Mouse (Mus musculus): ENCODE data around the gene Eva1b. TPM values are rescaled to one million over a fixed set of nuclear protein-coding genes. Genes with fewer than 3 reads are reported as not detected.
A peak's percentile ranks its signal among the peaks of the same experiment; 100 is the strongest.

The Eva1b gene
- polyA plus RNA-seq, 1 experiment from 2014 or later: 39.5 TPM

DNA sequence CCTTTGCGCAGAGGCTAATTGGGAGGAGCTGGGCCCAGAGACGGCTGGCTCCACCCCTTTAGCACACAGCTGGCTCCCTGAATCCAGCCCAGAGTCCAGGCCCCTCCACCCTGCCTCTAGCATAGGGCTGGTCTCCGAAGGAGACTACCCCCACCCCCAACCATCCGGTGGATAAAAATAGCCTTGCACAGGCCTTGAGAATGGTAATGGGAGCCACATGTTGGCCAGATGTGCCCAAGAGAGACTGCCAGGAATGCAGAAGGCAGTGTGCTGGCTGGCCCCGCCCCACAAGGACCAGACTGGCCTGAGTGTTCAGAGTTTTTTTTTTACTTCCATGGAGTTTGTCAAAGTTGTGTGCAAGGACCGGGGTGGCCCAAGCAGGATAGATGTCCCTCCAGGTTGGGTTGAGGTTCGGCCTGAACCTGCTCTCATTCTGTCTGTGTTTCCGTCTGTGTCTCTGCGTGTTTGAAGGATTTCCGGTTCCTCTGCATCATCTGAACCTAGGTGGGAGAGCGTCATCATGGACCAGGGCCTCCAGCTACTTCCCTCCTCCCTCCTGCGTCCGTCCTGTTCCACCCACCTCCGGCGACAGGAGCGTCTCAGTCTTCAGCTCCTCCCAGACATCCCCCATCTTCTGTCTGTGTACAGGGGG, 2.9 kb downstream of the Eva1b start:
- Histone ChIP-seq H3K36me3 (peaks cover 15% of the 10 kb centered on the region; the same call in 1 of the 2 replicates), H3K4me1 (peaks cover 77% of the 10 kb centered on the region), H3K4me3 (peak overlapping the region; percentile 78), H3K27ac (peak overlapping the region; percentile 94), H3K27me3 (ENCODE audit: insufficient read depth, poor library complexity, severe bottlenecking) (peaks cover 25% of the 10 kb centered on the region), H3K9me3 (no peaks in the 10 kb centered on the region)
- WGBS: 31% methylated on average over 16 of the region's 16 CpGs
- peak; percentile 90 for DNase-seq (ENCODE audit: low spot score)

DNA sequence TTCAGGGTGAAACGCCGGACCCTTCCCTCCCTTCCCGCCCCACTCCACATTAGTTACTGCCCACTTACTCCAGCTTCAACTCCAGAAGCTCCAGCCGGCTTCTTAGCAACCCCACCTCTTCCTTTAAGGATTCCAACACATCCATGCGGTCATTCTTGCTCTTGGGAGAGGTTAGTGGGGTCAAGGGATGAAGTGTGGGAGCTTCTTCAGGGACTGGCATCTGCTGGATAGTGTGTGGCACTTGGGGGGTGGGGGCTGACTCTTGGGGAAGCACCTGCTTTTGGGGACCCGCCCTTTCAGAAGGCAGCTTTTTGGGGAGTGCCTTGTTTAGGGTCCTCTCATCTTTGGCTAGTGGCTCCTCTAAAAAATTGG, 3.4 kb downstream of the Eva1b start:
- Histone ChIP-seq H3K36me3 (peaks cover 15% of the 10 kb centered on the region; the same call in 1 of the 2 replicates), H3K4me3 (peak overlapping the region; percentile 78), H3K27ac (peak overlapping the region; percentile 94), H3K9me3 (no peaks in the 10 kb centered on the region), H3K4me1 (peaks cover 78% of the 10 kb centered on the region), H3K27me3 (ENCODE audit: insufficient read depth, poor library complexity, severe bottlenecking) (peaks cover 25% of the 10 kb centered on the region)
- 50% methylated on average over 6 of the region's 6 CpGs for WGBS
- no peak for DNase-seq (ENCODE audit: low spot score)

DNA sequence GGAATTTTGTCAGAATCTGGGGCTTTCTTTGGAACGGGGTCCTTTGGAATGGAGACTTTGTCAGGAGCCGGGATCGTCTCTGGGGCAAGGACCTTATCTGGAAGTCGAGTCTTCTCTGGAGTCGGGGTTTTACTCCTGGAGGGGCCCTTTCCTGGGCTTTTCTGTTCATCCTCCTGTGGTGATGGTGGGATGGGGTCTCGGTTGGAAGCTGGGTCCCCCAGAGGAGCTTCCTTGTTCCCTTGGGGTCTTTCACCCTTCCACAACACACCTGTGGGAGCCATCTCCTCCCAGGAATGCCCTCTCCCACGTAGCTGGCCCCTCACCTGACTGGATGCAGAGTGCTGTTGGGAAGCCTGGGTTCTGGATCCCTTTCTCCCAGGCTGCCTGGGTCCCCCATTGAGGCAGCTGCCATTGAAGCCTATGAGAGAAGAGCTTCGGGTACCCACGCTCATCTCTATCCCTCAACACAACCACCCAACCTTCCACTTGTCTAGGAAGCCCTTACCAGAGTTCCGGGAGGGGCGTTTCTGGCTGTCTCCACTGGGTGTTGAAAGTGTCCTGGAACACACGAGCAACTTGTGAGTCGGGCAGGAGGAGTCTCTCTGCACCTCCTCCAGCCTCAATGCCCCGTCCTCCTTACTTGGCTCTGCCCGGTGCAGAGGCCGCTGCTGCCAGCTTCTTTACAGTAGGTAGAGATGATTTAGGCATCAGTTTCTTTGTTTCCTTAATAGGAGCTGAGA, 4.3 kb downstream of the Eva1b start:
- H3K27me3 ChIP-seq (ENCODE audit: insufficient read depth, poor library complexity, severe bottlenecking): peaks cover 25% of the 10 kb centered on the region
- H3K36me3 ChIP-seq: peaks cover 18% of the 10 kb centered on the region
- H3K9me3 ChIP-seq: no peaks in the 10 kb centered on the region
- DNase-seq (ENCODE audit: low spot score): no peak
- H3K4me1 ChIP-seq: peaks cover 78% of the 10 kb centered on the region
- 70% methylated on average over 16 of the region's 16 CpGs for WGBS
- peak overlapping the region; percentile 94; the same call in 1 of the 2 replicates for H3K27ac ChIP-seq
- H3K4me3 ChIP-seq: no peak overlapping the region

DNA sequence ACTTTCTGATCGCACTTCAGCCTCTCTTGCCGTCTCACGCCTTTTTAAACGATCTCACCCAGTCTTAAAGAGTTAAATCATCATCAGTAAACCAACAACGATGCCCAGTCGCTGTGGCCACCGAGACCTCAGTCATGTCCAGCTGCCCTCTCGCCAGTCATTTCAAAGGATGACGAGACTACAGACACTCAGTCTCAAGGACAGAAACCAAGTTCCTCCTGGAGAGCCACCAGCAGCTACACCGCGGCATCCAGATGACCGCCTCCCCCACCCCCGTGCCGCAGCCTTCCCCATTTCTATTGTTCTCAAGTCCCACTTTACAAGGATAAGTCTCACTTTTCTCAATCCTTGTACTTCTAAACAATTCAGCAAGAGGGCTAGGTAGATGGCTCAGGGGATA, 5.3 kb downstream of the Eva1b start:
- 42% methylated on average over 14 of the region's 14 CpGs for WGBS
- Histone ChIP-seq H3K4me1 (peaks cover 69% of the 10 kb centered on the region), H3K27me3 (ENCODE audit: insufficient read depth, poor library complexity, severe bottlenecking) (peaks cover 20% of the 10 kb centered on the region), H3K27ac (0 out of 2 replicates have a peak overlapping the region, but pooled peaks have one; percentile 17), H3K9me3 (no peaks in the 10 kb centered on the region), H3K36me3 (peaks cover 18% of the 10 kb centered on the region), H3K4me3 (peak overlapping the region; percentile 8; the same call in 1 of the 2 replicates)
- no peak for DNase-seq (ENCODE audit: low spot score)

DNA sequence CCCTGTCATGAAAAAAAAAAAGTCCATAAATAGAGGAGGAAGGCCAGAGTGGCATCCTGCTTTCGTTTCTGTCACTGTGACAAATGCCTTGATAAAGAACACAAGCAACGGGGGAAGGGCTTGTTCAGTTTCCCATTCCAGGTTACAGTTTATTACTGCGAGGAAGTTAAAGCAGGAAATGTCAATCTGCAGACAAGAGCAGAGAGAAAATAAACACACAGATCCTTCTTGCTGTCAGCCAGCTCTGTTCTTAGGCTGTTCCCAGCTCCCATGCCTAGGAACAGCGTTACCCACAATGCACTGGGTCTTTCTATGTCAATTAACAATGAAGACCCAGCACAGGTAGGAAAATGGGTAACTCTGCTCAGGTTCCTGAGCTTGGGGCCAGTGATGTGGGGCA, 7.6 kb downstream of the Eva1b start:
- Histone ChIP-seq H3K27ac (peak overlapping the region; percentile 43), H3K9me3 (no peaks in the 10 kb centered on the region), H3K27me3 (ENCODE audit: insufficient read depth, poor library complexity, severe bottlenecking) (0 out of 2 replicates have a peak, but pooled peaks cover 5% of the 10 kb centered on the region), H3K4me1 (peaks cover 46% of the 10 kb centered on the region), H3K4me3 (no peak overlapping the region), H3K36me3 (peaks cover 16% of the 10 kb centered on the region)
- DNase-seq (ENCODE audit: low spot score): no peak
- WGBS: 35% methylated on average over 4 of the region's 4 CpGs

DNA sequence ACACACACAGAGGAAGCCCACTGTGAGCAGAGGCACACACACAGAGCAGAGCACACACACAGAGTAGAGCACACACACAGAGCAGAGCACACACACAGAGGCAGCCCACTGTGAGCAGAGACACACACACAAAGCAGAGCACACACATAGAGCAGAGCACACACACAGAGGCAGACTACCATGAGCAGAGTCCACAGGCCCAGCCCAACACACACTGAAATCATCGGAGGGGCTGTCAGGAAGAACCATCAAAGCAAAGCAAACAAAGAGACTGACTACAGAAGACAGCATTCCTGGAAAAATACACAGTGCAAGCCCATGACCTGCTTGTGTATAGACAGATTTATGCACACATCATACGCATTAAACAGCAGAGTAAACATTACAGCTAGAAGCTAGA, 8.3 kb downstream of the Eva1b start:
- 64% methylated on average over 2 of the region's 2 CpGs for WGBS
- DNase-seq (ENCODE audit: low spot score): no peak
- Histone ChIP-seq H3K4me1 (peaks cover 39% of the 10 kb centered on the region), H3K9me3 (no peaks in the 10 kb centered on the region), H3K27ac (peak overlapping the region; percentile 43), H3K27me3 (ENCODE audit: insufficient read depth, poor library complexity, severe bottlenecking) (0 out of 2 replicates have a peak, but pooled peaks cover 5% of the 10 kb centered on the region), H3K4me3 (no peak overlapping the region), H3K36me3 (peaks cover 16% of the 10 kb centered on the region)

DNA sequence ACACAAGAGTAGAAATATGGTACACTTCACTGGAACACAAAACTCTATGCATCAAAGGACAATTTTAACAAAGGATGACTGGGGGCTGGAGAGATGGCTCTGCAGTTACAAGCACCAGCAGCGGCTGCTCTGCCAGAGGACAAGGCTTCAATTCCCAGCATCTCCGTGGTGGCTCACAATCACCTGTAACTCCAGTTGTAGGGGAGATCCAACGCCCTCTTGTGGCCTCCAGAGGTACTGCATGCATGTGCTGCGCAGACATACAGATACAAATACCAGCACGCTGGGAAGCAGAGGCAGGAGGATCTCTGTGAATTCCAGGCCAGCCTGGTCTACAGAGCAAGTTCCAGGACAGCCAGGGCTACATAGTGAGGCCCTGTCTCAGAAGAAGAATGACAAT, 9.1 kb downstream of the Eva1b start:
- Histone ChIP-seq H3K36me3 (peaks cover 16% of the 10 kb centered on the region), H3K4me3 (no peak overlapping the region), H3K9me3 (no peaks in the 10 kb centered on the region), H3K4me1 (peaks cover 34% of the 10 kb centered on the region), H3K27ac (peak overlapping the region; percentile 43; the same call in 1 of the 2 replicates), H3K27me3 (ENCODE audit: insufficient read depth, poor library complexity, severe bottlenecking) (no peaks in the 10 kb centered on the region)
- DNase-seq (ENCODE audit: low spot score): no peak
- 59% methylated on average over 5 of the region's 5 CpGs for WGBS

DNA sequence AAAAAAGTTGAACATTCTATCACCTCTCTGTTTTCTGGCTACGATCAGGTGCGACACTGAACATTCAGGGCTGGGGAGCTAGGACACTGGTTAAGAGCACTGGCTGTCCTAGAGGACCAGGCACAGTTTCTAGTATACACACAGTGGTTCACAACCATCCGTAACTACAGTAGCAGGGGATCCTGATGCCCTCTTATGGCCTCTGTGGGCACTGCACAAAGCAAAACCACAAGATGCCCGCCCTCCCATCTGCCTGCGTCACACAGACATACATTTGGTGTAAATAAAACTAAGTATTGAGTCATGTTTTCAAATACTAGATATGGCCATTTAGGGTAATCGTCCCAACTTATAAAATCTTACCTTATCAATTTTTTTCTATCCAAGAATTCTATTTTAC, 10.0 kb downstream of the Eva1b start:
- H3K27me3 ChIP-seq (ENCODE audit: insufficient read depth, poor library complexity, severe bottlenecking): no peaks in the 10 kb centered on the region
- 88% methylated on average over 6 of the region's 6 CpGs for whole genome bisulfite sequencing

DNA sequence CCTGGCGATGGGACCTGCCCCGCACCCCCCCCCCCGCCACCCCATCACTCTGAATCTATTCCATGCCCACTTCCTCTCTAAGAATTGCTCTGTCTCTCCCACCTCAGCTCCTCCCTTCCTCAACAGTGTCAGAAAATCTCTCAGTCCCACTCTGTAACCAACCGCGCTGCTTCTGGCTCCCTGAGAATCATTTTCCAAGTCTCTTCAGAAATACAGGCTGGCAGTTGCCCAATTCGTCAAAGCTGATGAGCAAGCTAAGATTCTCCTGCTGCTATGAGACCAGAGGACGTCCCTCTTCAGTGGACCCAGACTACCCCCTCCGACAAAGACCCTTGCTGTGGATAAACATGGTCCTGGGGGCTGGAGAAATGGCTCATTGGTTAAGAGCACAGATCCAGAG, 11.9 kb downstream of the Eva1b start:
- no peaks in the 10 kb centered on the region for H3K9me3 ChIP-seq

More for the DNA sequence above, 10.0 kb downstream of the Eva1b start:
- Histone ChIP-seq H3K36me3 (peaks cover 8% of the 10 kb centered on the region), H3K4me3 (no peak overlapping the region), H3K27ac (no peak overlapping the region), H3K4me1 (peaks cover 32% of the 10 kb centered on the region), H3K9me3 (no peaks in the 10 kb centered on the region)
- DNase-seq (ENCODE audit: low spot score): no peak

DNA sequence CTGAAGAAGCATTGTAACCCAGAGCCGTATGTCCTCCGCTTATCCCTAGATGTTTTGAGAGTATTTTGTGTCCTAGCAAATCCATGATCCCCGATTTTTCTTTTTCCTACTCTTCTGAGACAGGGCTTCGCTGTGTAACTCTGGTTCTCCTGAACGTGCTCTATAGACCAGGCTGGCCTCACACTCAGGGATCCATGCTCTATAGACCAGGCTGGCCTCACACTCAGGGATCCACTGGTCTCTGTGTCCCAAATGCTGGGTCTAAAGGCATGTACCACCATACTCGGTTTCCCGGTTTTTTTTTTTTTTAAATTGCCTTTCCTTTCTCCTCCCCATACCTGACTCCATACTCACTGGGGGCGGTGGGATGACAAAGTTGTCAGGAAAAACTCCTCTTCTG, 13.4 kb downstream of the Eva1b start:
- H3K4me3 ChIP-seq: no peak overlapping the region
- H3K27me3 ChIP-seq (ENCODE audit: insufficient read depth, poor library complexity, severe bottlenecking): no peaks in the 10 kb centered on the region
- 88% methylated on average over 8 of the region's 8 CpGs for WGBS
- H3K9me3 ChIP-seq: no peaks in the 10 kb centered on the region
- peak; percentile 55 for DNase-seq (ENCODE audit: low spot score)
- H3K36me3 ChIP-seq: peaks cover 15% of the 10 kb centered on the region
- no peak overlapping the region for H3K27ac ChIP-seq
- peaks cover 24% of the 10 kb centered on the region for H3K4me1 ChIP-seq

More for the DNA sequence above, 11.9 kb downstream of the Eva1b start:
- no peak overlapping the region for H3K4me3 ChIP-seq
- H3K27me3 ChIP-seq (ENCODE audit: insufficient read depth, poor library complexity, severe bottlenecking): no peaks in the 10 kb centered on the region
- peaks cover 4% of the 10 kb centered on the region; the same call in 1 of the 2 replicates for H3K36me3 ChIP-seq
- H3K4me1 ChIP-seq: peaks cover 38% of the 10 kb centered on the region
- H3K27ac ChIP-seq: no peak overlapping the region
- WGBS: 75% methylated on average over 8 of the region's 8 CpGs
- DNase-seq (ENCODE audit: low spot score): no peak

DNA sequence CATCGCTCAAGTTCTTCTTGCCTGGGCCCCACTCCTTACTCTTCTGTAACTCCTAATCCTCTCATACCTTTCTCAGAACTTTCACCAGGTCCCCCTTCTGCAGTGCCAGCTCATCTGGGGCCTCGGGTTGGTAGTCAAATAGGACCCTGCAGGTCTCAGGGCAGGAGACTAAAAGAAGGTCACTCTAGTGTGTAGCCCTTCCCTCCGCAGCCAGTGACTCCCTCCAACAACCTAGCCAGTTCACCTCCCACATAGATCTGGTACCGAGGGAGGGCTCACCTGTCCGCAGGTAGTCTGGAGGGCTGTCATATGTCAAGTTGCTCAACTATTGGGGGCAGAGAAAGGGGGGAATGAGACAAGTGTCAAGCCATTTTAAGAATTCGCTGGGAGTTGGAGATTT, 13.9 kb downstream of the Eva1b start:
- Histone ChIP-seq H3K27ac (no peak overlapping the region), H3K4me1 (peaks cover 26% of the 10 kb centered on the region), H3K4me3 (no peak overlapping the region), H3K27me3 (ENCODE audit: insufficient read depth, poor library complexity, severe bottlenecking) (no peaks in the 10 kb centered on the region), H3K9me3 (no peaks in the 10 kb centered on the region), H3K36me3 (peaks cover 20% of the 10 kb centered on the region)
- WGBS: 83% methylated on average over 6 of the region's 6 CpGs
- DNase-seq (ENCODE audit: low spot score): peak; percentile 75

DNA sequence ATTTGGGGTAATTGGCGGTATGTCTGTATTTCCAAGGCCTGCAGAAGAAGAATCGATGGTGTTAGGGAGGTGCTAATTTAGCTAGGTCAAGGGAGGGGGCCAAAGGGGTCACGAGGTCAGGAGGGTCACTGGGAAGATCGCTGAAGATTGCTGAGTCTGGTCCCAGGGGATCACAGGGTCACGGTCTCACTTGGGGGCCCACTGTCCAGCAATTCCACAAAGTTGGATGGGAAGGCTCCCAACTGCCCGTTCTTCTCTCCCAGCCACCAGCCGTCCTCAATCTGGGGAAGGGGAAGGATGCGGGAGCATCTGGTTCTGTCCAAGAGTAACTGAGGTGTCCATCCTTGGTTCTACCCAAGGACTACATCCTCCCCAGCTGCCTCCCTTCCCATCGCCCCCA, 14.4 kb downstream of the Eva1b start:
- peak; percentile 75 for DNase-seq (ENCODE audit: low spot score)
- H3K9me3 ChIP-seq: no peaks in the 10 kb centered on the region
- H3K4me3 ChIP-seq: peak overlapping the region; percentile 72
- peaks cover 27% of the 10 kb centered on the region for H3K4me1 ChIP-seq
- H3K27me3 ChIP-seq (ENCODE audit: insufficient read depth, poor library complexity, severe bottlenecking): no peaks in the 10 kb centered on the region
- peaks cover 22% of the 10 kb centered on the region for H3K36me3 ChIP-seq
- 68% methylated on average over 9 of the region's 9 CpGs for WGBS
- peak overlapping the region; percentile 91 for H3K27ac ChIP-seq

DNA sequence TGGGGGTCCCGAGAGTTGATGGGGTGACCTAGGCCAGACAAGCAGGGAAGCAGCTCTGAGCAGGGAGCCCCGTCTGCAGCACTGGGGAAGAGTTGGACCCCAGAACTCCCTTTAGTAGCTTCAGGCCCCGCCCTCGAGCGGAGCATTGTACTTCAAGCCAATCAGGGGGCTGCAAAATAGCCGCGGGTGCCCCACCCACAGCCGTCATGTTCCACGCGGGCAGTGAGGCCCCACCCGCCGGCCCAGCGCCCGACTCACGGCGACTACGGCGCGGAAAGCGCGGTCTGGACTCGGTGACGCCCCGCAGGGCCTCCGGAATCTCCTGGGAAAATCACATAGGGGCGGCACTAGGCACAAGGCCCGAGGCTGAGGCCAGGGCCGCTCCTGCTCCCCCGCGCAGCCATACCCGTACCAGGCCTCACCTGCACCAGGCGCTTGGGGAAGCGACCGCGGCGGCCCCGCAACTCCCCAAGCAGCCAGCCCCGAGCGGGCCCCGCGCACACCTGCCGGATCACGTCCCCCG, 15.1 kb downstream of the Eva1b start:
- Histone ChIP-seq H3K27ac (peak overlapping the region; percentile 91), H3K36me3 (peaks cover 27% of the 10 kb centered on the region), H3K4me3 (peak overlapping the region; percentile 72), H3K27me3 (ENCODE audit: insufficient read depth, poor library complexity, severe bottlenecking) (no peaks in the 10 kb centered on the region), H3K9me3 (no peaks in the 10 kb centered on the region), H3K4me1 (peaks cover 27% of the 10 kb centered on the region)
- DNase-seq (ENCODE audit: low spot score): peak; percentile 95
- under 1% methylated on average over 44 of the region's 44 CpGs for WGBS
